Mouse (Mus musculus) lung, embryonic 16.5 days (tissue): ENCODE data around the gene Ak5. TPM values are rescaled to one million over a fixed set of nuclear protein-coding genes. Genes with fewer than 3 reads are reported as not detected.
A peak's percentile ranks its signal among the peaks of the same experiment; 100 is the strongest.
"Not testable (repeated sequence)": the region's sequence is repeated elsewhere in the genome, so short reads cannot be mapped to it uniquely, and the experiment has no call there.

Experiments
- ATAC-seq: fragments of 200-750 bp; cut with Nextera tagmentation; 2 replicates; pipeline ENCODE4 v1.8.0; 2017; ENCODE audit warnings: low read depth, mild to moderate bottlenecking, moderate library complexity
- H3K27ac ChIP-seq: fragments of 300-500 bp; sonication (generic); 2 replicates; pipeline ENCODE4 v1.5.1; 2014; ENCODE audit warnings: mild to moderate bottlenecking, control low read depth, low read length
- H3K27me3 ChIP-seq: fragments of 300-500 bp; sonication (generic); 2 replicates; pipeline ENCODE4 v1.6.1; 2014; ENCODE audit warnings: low read depth, low read length, mixed read lengths; ENCODE audit not compliant: control insufficient read depth, insufficient read depth
- H3K36me3 ChIP-seq: fragments of 300-500 bp; sonication (generic); 2 replicates; pipeline ENCODE4 v1.6.1; 2014; ENCODE audit warnings: low read length; ENCODE audit not compliant: control insufficient read depth, insufficient read depth
- H3K4me1 ChIP-seq: fragments of 300-500 bp; sonication (generic); replicated peaks from 2 replicates; pipeline ENCODE4 v1.6.1; 2014; ENCODE audit warnings: low read length, mixed read lengths; ENCODE audit not compliant: control insufficient read depth, insufficient read depth
- H3K4me2 ChIP-seq: fragments of 300-500 bp; sonication (generic); 2 replicates; pipeline ENCODE4 v1.6.1; 2014; ENCODE audit warnings: low read depth, low read length, control low read depth
- H3K4me3 ChIP-seq: fragments of 300-500 bp; sonication (generic); 2 replicates; pipeline ENCODE4 v1.5.1; 2014; ENCODE audit warnings: mild to moderate bottlenecking, low read length, control low read depth
- H3K9ac ChIP-seq: fragments of 300-500 bp; sonication (generic); 2 replicates; pipeline ENCODE4 v1.6.1; 2014; ENCODE audit warnings: low read length, control low read depth
- H3K9me3 ChIP-seq: fragments of 300-500 bp; sonication (generic); 2 replicates; pipeline ENCODE4 v1.6.1; 2016; ENCODE audit warnings: low read length; ENCODE audit not compliant: control insufficient read depth
- WGBS: fragments of 180-500 bp; shearing (Covaris S2); extraction: QIAGEN DNeasy Blood & Tissue Kit; methylation state at CpG from one replicate; pipeline ENCODE4 v1.1.7; 2014; 5-methylcytosine and 5-hydroxymethylcytosine counted together
- polyA plus RNA-seq: library from polyadenylated mRNA; unstranded; fragments of >200 nt; fragmentation: Nextera tagmentation; extraction: Ambion mirVana; gene quantifications from 2 replicates; pipeline ENCODE4 v1.2.1, GENCODE M21; 2015

Gene Ak5
- polyA plus RNA-seq, 1 experiment from 2014 or later, result 2.3 TPM

DNA sequence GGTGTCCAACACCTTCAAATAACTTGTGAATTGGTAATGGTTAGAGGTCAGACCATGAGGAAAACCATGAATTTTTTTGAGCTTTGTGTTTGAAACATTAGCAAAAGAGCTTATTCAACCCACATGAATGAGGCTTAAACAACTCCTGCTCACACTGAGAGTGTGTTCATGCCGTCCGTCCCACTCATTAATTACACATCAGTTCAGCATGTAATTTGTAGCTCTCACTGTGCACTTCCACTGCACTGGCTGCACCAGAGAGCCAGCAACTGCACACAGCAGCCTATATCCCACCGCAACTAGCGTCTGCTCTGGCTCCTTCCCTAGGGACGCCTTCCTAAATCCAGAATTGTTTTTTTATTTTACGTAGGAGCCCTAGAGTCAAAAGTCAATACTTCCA lies 68.5 kb downstream of the Ak5 start:
- Histone ChIP-seq H3K4me1 (no peaks in the 10 kb centered on the region), H3K27ac (no peak overlapping the region), H3K9ac (no peak overlapping the region), H3K27me3 (no peaks in the 10 kb centered on the region), H3K4me3 (no peak overlapping the region), H3K4me2 (no peak overlapping the region), H3K9me3 (no peaks in the 10 kb centered on the region), H3K36me3 (no peaks in the 10 kb centered on the region)
- no peak for ATAC-seq
- 64% methylated on average over 6 of the region's 6 CpGs for WGBS

- H3K9me3 ChIP-seq, result no peaks in the 10 kb centered on the region
- 76% methylated on average over 7 of the region's 7 CpGs for WGBS
- no peak overlapping the region for H3K4me2 ChIP-seq
- no peaks in the 10 kb centered on the region for H3K4me1 ChIP-seq
- H3K27me3 ChIP-seq, result no peaks in the 10 kb centered on the region
- H3K36me3 ChIP-seq, result no peaks in the 10 kb centered on the region
- ATAC-seq, result no peak
- H3K4me3 ChIP-seq, result no peak overlapping the region
- H3K9ac ChIP-seq, result no peak overlapping the region
- no peak overlapping the region for H3K27ac ChIP-seq
These were observed 71.6 kb downstream of the Ak5 start for GRCm38 (mm10) chr3:152596406-152597050.

DNA sequence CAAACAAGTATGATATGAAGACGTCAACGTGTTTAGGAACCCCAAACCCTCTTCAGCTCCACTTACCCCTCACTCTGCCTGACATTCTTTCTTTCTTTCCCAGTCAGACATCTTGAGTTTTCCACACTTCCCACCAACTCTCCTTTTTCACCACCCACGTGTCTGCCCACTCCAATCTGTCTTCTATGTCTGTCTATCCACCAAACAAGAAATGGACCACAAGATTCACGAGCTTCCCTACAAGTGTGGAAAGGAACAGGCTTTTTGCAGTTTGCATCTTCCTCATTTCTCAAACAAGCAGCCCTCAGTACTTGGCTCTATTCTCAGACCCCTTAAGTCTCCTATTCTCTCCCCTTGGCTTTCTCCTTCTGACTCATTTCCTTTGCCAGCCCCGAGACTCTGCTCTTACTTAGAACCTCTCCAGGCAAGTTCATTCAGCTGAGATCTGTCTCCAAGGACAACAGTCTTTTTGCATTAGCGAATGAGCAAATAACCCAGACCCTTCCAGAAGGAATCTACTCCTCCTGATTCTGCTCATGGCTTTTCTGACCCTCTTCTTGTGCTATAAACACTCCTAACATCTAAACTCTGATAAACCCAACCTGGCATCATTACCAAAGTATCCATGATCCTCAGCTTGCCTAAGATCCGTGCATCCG lies 75.3 kb downstream of the Ak5 start:
- Histone ChIP-seq H3K27me3 (no peaks in the 10 kb centered on the region), H3K27ac (no peak overlapping the region), H3K4me3 (no peak overlapping the region), H3K36me3 (no peaks in the 10 kb centered on the region), H3K4me1 (no peaks in the 10 kb centered on the region; the same call in 1 of the 2 replicates), H3K4me2 (no peak overlapping the region), H3K9ac (no peak overlapping the region), H3K9me3 (no peaks in the 10 kb centered on the region)
- no peak for ATAC-seq
- 45% methylated on average over 8 of the region's 8 CpGs for WGBS

- WGBS, result 22% methylated on average over 7 of the region's 7 CpGs
- no peak for ATAC-seq
- H3K36me3 ChIP-seq, result no peaks in the 10 kb centered on the region
- H3K9ac ChIP-seq, result no peak overlapping the region
- no peak overlapping the region for H3K27ac ChIP-seq
- no peak overlapping the region for H3K4me3 ChIP-seq
- no peaks in the 10 kb centered on the region; the same call in 1 of the 2 replicates for H3K4me1 ChIP-seq
- no peaks in the 10 kb centered on the region for H3K9me3 ChIP-seq
- no peak overlapping the region for H3K4me2 ChIP-seq
- no peaks in the 10 kb centered on the region for H3K27me3 ChIP-seq
These were observed 77.7 kb downstream of the Ak5 start for GRCm38 (mm10) chr3:152590491-152590890.

GRCm38 (mm10) chr3:152589101-152589500 lies 79.1 kb downstream of the Ak5 start:
- 76% methylated on average over 3 of the region's 3 CpGs for WGBS
- not testable (repeated sequence) for H3K4me1 ChIP-seq, H3K4me3 ChIP-seq, H3K36me3 ChIP-seq, ATAC-seq, H3K4me2 ChIP-seq, H3K9ac ChIP-seq, H3K9me3 ChIP-seq, H3K27me3 ChIP-seq, H3K27ac ChIP-seq

DNA sequence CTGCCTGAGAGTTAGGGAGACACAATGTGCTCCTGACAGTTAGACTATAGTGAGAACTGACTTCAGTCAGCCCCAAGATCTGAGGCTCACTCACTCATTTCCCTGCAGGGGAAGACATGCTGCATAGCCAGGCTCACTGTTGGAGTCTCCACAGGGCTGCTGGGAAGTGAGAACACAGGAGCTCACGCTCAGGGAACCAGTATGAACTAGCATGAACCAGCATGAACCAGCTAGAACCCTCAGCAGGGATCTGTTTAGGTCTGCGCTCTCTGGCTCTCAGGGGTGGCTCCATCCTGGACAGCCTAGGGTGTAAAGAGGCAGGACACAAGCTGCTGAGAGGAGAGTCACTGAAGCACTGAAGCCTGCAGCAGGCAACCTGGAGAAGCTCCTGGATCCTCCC lies 81.2 kb downstream of the Ak5 start:
- Histone ChIP-seq H3K9ac (no peak overlapping the region), H3K4me3 (no peak overlapping the region), H3K4me1 (peaks cover 3% of the 10 kb centered on the region; the same call in 1 of the 2 replicates), H3K4me2 (no peak overlapping the region), H3K36me3 (no peaks in the 10 kb centered on the region), H3K9me3 (no peaks in the 10 kb centered on the region), H3K27me3 (no peaks in the 10 kb centered on the region), H3K27ac (no peak overlapping the region)
- WGBS, result 68% methylated on average over 2 of the region's 2 CpGs
- ATAC-seq, result no peak

DNA sequence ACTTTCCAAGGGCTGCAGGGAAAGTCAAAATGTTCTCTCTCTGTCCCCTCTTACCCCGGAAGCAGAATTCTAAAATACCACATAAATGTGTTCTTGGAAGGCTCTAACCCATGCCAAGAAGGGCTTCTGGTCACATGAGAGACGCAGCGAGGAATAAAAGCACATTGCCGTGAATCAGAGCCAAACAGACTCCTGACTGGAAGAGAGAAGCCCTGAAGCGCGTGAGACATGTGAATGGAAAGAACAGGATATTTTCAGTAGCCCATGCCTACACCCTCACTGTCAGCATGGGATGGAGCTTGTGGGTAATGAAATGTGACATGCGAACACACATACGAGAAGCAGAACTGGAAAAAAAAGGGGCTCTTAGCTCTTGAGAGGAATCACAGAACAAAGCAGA lies 82.0 kb downstream of the Ak5 start:
- peak; percentile 54; the same call in 1 of the 2 replicates for ATAC-seq
- no peaks in the 10 kb centered on the region for H3K27me3 ChIP-seq
- H3K4me1 ChIP-seq, result peaks cover 3% of the 10 kb centered on the region; the same call in 1 of the 2 replicates
- no peaks in the 10 kb centered on the region for H3K36me3 ChIP-seq
- no peak overlapping the region for H3K27ac ChIP-seq
- no peak overlapping the region for H3K4me3 ChIP-seq
- 68% methylated on average over 8 of the region's 8 CpGs for WGBS
- no peaks in the 10 kb centered on the region for H3K9me3 ChIP-seq
- no peak overlapping the region for H3K9ac ChIP-seq
- H3K4me2 ChIP-seq, result no peak overlapping the region

DNA sequence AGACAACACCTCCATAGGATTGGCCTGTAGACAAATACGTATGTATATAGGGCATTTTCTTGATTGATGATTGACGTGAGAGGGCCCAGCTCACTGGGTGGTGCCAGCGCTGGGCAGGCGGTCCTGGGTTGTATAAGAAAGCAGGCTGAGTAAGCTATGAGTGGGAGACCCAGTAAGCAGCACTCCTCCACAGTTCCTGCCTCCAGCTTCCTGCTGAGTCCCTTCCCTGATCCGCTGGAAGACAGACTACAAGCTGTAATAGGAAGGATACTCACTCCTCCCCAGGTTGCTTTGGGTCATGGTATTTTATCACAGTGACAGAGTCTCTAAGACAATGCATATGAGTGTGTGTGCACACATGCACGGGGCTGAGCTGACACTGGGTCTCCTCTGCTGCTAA lies 82.6 kb downstream of the Ak5 start:
- Histone ChIP-seq H3K4me1 (peaks cover 3% of the 10 kb centered on the region; the same call in 1 of the 2 replicates), H3K4me3 (no peak overlapping the region), H3K27ac (no peak overlapping the region), H3K9me3 (no peaks in the 10 kb centered on the region), H3K9ac (no peak overlapping the region), H3K36me3 (no peaks in the 10 kb centered on the region), H3K27me3 (no peaks in the 10 kb centered on the region), H3K4me2 (no peak overlapping the region)
- WGBS, result 71% methylated on average over 6 of the region's 6 CpGs
- no peak for ATAC-seq

DNA sequence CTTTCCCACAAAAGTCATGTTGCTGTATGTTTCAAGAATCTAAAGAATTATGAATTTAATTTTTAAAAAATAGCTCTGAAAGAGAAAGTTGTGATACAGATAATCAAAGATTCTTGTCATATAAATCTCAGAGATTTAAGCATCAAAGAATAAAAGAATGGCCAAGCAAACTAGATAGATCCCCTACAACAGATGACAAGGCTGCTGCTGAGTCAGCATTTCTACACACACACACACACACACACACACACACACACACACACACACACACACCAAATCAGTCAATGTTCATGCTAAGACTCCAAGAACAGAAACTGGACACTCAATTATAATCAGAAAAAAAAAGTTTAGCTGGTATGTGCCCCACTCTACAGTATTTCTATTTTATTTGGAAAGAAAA lies 85.1 kb downstream of the Ak5 start:
- H3K4me2 ChIP-seq, result no peak overlapping the region
- no peak for ATAC-seq
- H3K9me3 ChIP-seq, result no peaks in the 10 kb centered on the region
- peaks cover 3% of the 10 kb centered on the region; the same call in 1 of the 2 replicates for H3K4me1 ChIP-seq
- no peak overlapping the region for H3K9ac ChIP-seq
- no peak overlapping the region for H3K4me3 ChIP-seq
- H3K27ac ChIP-seq, result no peak overlapping the region
- no peaks in the 10 kb centered on the region for H3K36me3 ChIP-seq
- no peaks in the 10 kb centered on the region for H3K27me3 ChIP-seq
